Mouse (Mus musculus): Measurements from ENCODE around the gene Kank2. TPM values are rescaled to one million over a fixed set of nuclear protein-coding genes. Genes with fewer than 3 reads are reported as not detected.
A peak's percentile ranks its signal among the peaks of the same experiment; 100 is the strongest.
"Not testable (repeated sequence)": the region's sequence is repeated elsewhere in the genome, so short reads cannot be mapped to it uniquely, and the experiment has no call there.

Kank2 gene
- polyA plus RNA-seq, 1 experiment from 2014 or later = 10.6 TPM

DNA sequence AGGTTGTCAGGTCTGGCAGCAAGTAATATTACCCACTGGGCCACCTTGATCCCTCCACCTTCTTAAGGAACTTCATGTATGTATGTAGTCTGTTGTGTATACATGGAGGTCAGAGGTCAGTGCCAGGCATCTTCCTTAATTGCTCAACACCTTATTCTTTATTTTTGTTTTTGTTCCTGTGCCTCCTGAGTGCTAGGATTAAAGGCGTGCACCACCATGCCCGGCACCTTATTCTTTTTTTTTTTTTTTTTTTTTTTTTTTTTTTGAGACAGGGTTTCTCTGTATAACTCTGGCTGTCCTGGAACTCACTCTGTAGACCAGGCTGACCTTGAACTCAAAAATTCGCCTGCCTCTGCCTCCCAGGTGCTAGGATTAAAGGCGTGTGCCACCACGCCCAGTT lies 25.1 kb downstream of the Kank2 start:
- WGBS = 89% methylated on average over 5 of the region's 5 CpGs
- Histone ChIP-seq H3K4me1 (peaks cover 12% of the 10 kb centered on the region), H3K36me3 (peaks cover 19% of the 10 kb centered on the region)
- H3K27ac ChIP-seq; H3K4me3 ChIP-seq; H3K9ac ChIP-seq; H3K4me2 ChIP-seq (replicated peaks); H3K27me3 ChIP-seq; ATAC-seq (ENCODE audit: low FRiP score); H3K9me3 ChIP-seq (replicated peaks): not testable (repeated sequence)

DNA sequence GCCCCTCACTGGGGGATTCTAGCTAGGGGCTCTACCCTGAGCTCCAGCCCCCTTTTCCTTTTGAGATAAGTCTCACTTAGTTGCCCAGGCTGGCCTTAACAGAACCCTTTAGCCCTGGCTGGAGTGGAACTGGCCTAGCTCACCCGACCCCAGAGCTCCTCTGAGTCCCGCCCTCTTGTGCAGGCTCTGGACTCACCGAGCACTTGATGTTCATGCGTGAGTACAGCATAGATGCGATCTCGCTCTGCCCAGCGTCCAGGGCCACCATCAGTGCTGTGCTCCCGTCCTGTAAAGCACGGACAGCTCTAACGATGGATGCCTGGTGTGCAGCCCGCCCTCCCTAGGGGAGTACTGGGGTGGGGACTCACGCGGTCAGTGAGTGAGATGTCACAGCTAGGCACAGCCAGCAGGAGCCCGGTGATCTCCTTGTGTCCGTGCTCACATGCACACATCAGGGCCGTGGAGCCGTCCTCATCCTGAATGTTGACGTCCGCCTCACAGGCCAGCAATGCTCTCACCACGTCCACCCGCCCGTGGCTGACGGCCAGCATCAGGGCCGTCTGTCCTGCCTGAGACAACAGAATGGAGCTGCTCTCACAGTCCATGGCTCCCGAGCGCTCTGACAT lies 28.9 kb downstream of the Kank2 start:
- H3K36me3 ChIP-seq = no peaks in the 10 kb centered on the region
- H3K4me1 ChIP-seq = peaks cover 20% of the 10 kb centered on the region
- no peak overlapping the region for H3K9ac ChIP-seq
- no peaks in the 10 kb centered on the region for H3K27me3 ChIP-seq
- no peak overlapping the region for H3K4me2 ChIP-seq (replicated peaks)
- WGBS = 70% methylated on average over 26 of the region's 26 CpGs
- H3K27ac ChIP-seq = no peak overlapping the region
- no peak overlapping the region for H3K4me3 ChIP-seq
- no peaks in the 10 kb centered on the region for H3K9me3 ChIP-seq (replicated peaks)
- ATAC-seq (ENCODE audit: low FRiP score) = no peak

DNA sequence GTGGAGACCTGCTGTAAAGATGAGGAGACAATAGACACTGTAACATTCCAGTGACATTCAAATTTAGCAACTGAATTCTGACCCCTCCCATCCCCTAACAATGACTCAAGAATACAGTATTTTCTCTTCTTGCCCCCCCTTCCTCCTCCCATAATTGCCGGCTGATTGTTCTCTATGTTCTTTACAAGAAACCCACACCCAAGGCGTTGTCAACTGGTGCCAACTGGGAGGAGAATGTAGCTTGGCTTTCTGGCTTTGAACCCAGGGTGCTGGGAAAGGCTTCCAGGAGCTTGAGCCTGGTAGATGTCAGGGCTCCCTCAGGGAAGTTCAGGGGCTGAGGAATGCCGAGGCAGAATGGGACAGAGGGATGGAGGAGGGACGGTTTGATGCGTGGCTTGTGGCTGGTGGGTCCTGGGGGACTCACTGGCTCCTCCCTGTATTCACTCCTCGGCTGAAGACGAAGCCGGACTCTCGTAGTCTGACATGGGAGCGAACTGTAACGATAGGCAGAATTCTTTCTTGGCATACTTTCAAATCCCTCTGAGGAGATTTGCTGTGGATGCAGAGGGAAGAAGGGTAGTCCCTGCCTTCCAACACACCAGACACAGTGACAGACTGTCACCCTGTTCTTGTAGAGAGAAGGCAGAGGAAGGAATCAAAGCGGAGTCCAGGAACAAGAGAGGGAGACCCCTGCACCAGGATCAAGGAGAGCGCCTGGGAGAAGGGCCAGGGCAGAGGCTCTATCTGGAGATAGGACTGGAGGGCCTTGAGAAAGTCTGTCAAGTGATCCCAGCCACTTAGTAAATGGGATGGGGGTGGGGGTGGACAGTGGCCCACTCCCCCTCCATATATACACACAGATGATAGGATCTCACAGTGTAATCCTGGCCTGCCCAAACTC lies 29.8 kb downstream of the Kank2 start:
- Histone ChIP-seq H3K4me3 (no peak overlapping the region), H3K27ac (peak overlapping the region; percentile 66; the same call in 1 of the 2 replicates), H3K27me3 (no peaks in the 10 kb centered on the region), H3K36me3 (no peaks in the 10 kb centered on the region), H3K9ac (no peak overlapping the region), H3K9me3 (replicated peaks) (no peaks in the 10 kb centered on the region), H3K4me2 (replicated peaks) (0 out of 2 replicates have a peak overlapping the region, but pooled peaks have one; percentile 8), H3K4me1 (peaks cover 20% of the 10 kb centered on the region)
- ATAC-seq (ENCODE audit: low FRiP score) = no peak
- WGBS = 32% methylated on average over 13 of the region's 13 CpGs

DNA sequence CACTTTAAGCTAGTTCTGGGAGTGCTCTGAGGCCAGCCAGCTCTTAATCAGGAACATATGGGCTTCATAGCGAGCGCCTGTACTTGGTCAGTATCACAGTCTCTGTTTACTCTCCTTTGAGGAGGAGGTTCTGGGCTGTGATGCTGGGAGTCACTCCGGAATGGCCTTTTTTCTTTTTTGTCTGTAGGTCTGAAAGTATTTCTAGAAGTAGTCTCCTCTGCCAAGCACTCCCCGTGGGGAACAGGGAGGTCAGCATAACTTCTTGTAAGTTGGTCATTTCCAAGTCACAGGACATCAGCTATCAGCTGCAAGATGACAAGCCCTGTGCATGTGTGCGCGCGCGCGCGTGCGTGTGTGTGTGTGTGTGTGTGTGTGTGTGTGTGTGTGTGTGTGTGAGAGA lies 30.6 kb downstream of the Kank2 start:
- no peak for ATAC-seq (ENCODE audit: low FRiP score)
- Histone ChIP-seq H3K9me3 (replicated peaks) (no peaks in the 10 kb centered on the region), H3K4me2 (replicated peaks) (0 out of 2 replicates have a peak overlapping the region, but pooled peaks have one; percentile 8)

DNA sequence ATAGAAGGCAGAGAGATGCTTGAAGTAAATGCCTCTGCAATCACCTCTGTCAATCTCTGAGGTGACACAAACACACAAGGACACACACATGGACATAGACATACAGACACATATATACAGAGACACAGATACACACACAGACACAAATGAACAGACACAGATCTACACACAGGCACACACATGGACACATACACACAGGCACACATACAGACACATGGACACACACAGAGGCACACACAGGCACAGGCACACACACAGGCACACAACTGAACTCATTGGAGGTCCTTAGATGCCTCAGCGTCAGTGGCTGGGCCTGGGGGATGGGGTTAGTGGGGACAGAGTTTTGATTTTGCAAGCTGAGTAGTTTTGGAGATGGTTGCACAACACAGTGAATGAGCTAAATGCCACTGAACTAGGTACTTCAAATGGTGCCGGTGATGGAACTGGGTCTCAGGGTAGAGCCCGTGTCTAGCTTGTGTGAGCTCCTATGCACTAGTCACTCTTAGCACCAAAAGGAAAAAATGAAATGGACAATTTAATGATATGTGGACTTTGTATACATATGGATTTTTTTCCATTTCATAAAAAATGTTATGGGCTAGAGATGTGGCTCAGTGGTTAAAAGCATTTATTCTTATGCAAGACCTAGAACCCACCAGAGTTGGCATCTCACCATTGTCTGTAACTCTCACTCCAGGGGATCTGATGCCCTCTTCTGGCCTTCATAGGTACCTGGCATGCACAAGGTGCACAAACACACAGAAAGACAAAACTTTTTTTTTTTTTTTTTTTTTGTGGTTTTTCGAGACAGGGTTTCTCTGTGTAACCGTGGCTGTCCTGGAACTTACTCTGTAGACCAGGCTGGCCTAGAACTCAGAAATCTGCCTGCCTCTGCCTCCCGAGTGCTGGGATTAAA lies 34.2 kb downstream of the Kank2 start:
- Histone ChIP-seq H3K4me2 (replicated peaks) (no peak overlapping the region), H3K9ac (no peak overlapping the region), H3K27ac (no peak overlapping the region), H3K27me3 (no peaks in the 10 kb centered on the region), H3K4me3 (no peak overlapping the region), H3K36me3 (no peaks in the 10 kb centered on the region), H3K9me3 (replicated peaks) (no peaks in the 10 kb centered on the region), H3K4me1 (peaks cover 23% of the 10 kb centered on the region)
- ATAC-seq (ENCODE audit: low FRiP score) = no peak
- WGBS = 95% methylated on average over 6 of the region's 6 CpGs

More for the DNA sequence above, 30.6 kb downstream of the Kank2 start:
- no peak overlapping the region for H3K4me3 ChIP-seq
- no peak overlapping the region for H3K9ac ChIP-seq
- peak overlapping the region; percentile 66; the same call in 1 of the 2 replicates for H3K27ac ChIP-seq
- 65% methylated on average over 11 of the region's 11 CpGs for WGBS
- H3K36me3 ChIP-seq = no peaks in the 10 kb centered on the region
- peaks cover 20% of the 10 kb centered on the region for H3K4me1 ChIP-seq
- H3K27me3 ChIP-seq = no peaks in the 10 kb centered on the region

DNA sequence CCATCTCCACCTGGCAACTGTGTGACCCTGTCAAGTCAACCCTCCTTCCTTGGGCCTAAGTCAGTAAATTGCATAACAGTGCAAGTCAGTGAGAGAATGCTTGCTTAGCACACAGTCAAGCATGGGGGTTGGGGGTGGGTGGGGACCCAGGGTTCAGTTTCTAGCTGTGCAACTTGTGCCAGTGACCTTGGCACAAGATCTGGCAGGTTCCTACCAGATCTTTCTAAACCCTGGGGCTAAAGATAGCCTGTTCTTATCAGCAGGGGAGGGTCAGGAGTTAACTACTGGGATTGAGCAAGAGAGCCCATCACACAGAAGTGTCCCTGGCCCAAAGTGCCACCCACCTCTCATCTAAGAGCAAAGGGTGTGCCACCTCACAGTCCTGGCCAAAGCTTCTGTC lies 36.4 kb downstream of the Kank2 start:
- H3K9me3 ChIP-seq (replicated peaks) = no peaks in the 10 kb centered on the region
- no peak overlapping the region for H3K27ac ChIP-seq
- H3K9ac ChIP-seq = no peak overlapping the region
- no peak overlapping the region for H3K4me2 ChIP-seq (replicated peaks)
- H3K4me3 ChIP-seq = no peak overlapping the region
- ATAC-seq (ENCODE audit: low FRiP score) = no peak
- peaks cover 13% of the 10 kb centered on the region for H3K4me1 ChIP-seq
- H3K36me3 ChIP-seq = 0 out of 2 replicates have a peak, but pooled peaks cover 5% of the 10 kb centered on the region
- no peaks in the 10 kb centered on the region for H3K27me3 ChIP-seq

DNA sequence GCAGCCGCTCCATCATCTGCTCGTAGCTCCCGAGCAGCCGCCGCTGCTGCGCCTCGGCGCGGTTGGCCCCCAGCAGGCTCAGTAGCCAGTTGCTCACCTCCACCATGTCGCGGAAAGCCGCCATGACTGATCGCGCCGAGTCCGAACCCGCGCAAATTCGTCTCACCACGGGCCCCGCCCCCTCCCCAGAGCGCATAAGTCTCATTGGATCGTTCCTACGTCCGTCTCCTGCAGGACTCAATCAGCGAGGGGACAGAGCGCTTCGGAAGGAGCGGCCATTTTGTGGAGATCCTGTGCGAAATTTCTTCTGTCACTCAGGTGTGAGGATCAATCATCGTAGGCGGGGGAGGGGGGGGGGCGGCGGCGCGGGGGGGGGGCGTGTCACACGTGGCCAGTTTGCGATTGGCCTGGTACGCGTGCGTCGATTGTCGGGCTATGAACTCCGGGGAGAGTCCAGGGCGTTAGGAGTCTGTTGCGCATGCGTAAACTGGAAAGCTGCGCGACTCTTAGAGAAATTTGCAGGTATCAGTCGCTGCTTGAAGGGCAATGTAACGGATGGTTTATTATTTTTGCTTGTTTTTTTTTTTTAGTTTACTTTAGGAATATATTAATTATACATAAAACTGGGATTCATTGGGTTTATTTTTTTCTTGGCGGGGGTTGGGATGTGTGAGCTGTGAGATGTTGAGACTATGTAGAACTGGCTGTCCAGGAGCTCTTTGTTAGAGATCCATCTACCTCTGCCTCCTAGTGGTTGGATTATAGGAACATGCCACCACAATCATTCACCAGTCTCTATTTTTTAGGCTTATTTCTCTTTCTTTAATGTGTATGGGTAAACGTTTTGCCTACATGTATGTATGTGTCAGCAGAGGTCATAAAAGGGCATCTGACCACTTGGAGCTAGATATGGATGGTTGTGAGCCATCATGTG lies 38.1 kb downstream of the Kank2 start, which contains the start of gene Spc24:
TSS of gene Spc24 (minus strand) at position 149 of the 934 bp plus-strand sequence.
- H3K4me3 ChIP-seq = peak within 1 kb of the TSS; percentile 75
- H3K9me3 ChIP-seq (replicated peaks) = no peaks in the 10 kb centered on the region
- ATAC-seq (ENCODE audit: low FRiP score) = peak; percentile 97
- peak within 1 kb of the TSS; percentile 74 for H3K9ac ChIP-seq
- peak within 1 kb of the TSS; percentile 79 for H3K4me2 ChIP-seq (replicated peaks)
- peaks cover 13% of the 10 kb centered on the region for H3K4me1 ChIP-seq
- H3K27me3 ChIP-seq = no peaks in the 10 kb centered on the region
- under 1% methylated on average over 54 of the region's 54 CpGs for WGBS
- H3K36me3 ChIP-seq = peaks cover 14% of the 10 kb centered on the region; the same call in 1 of the 2 replicates
- H3K27ac ChIP-seq = peak within 1 kb of the TSS; percentile 79

DNA sequence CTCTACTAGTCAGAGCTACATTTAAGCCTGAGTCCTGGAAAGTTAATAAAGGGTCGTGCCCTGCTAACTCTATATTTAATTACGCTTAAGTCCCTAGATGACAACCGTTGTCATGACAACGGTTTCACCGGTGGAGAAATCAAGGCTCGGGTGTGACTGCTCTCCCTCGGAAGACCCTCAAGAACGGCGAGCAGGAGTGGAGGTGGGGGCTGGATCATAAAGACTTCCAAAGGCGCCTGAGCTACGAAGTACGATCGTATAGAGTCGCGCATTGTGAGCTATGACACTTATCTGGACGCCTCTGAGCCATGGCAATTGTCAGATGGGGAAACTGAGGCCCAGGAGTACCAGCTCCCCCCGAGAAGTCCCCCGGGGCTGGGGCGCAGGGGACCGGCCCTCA lies 38.8 kb downstream of the Kank2 start:
- Histone ChIP-seq H3K9me3 (replicated peaks) (no peaks in the 10 kb centered on the region), H3K4me3 (peak overlapping the region; percentile 75), H3K27me3 (no peaks in the 10 kb centered on the region), H3K4me2 (replicated peaks) (peak overlapping the region; percentile 79), H3K9ac (peak overlapping the region; percentile 74), H3K4me1 (peaks cover 13% of the 10 kb centered on the region), H3K27ac (peak overlapping the region; percentile 26; the same call in 1 of the 2 replicates), H3K36me3 (peaks cover 14% of the 10 kb centered on the region; the same call in 1 of the 2 replicates)
- WGBS = under 1% methylated on average over 20 of the region's 20 CpGs
- no peak; the same call in 1 of the 2 replicates for ATAC-seq (ENCODE audit: low FRiP score)

DNA sequence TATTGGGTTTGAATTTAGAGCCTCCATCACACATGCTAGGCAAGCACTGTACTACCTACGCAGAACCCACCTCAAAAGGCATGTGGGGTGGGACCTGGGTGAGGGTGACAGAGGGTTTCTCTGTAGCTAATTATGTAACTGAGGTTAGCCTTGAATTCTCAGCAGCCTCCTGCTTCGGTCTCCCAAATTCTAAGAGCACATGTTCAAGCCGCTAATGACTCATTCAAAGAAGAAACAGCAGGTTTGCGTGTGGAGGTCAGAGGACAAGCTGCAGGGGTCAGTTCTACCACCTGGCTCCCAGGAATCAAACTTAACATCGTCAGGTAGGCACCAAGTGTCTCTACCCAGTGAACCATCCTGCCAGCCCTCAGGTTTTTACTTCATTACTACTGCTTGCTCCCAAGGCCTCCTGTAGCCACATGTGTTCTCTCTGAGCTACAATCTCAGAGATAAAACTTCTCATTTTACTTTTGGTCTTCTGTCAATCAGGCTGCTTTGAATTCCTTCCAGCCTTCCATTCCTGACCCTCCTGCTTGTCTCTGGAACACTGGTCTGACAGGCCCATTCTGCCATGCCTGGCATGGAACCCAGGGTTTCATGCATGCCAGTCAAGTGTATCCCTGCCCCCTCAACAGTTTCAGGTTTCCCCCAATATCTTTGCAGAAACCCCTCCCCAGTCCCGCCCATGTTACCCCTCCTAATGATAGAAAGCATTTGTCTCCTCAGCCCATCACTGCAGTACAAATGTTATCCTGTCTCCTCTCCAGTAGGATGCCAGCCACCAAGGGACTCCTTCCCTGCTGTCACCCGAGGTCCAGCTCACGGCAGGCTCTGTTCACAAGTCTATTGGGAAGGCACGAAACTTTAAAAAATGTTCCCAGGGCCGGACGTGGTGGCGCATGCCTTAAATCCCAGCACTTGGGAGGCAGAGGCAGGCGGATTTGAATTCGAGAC lies 39.7 kb downstream of the Kank2 start:
- peak overlapping the region; percentile 75 for H3K4me3 ChIP-seq
- peaks cover 22% of the 10 kb centered on the region for H3K36me3 ChIP-seq

More for the DNA sequence above, 39.7 kb downstream of the Kank2 start:
- H3K9ac ChIP-seq = peak overlapping the region; percentile 74; the same call in 1 of the 2 replicates
- no peak overlapping the region for H3K27ac ChIP-seq
- H3K4me1 ChIP-seq = peaks cover 13% of the 10 kb centered on the region
- H3K27me3 ChIP-seq = no peaks in the 10 kb centered on the region
- H3K9me3 ChIP-seq (replicated peaks) = no peaks in the 10 kb centered on the region
- 57% methylated on average over 14 of the region's 14 CpGs for WGBS
- peak overlapping the region; percentile 79 for H3K4me2 ChIP-seq (replicated peaks)
- no peak for ATAC-seq (ENCODE audit: low FRiP score)

All from hindbrain, embryonic 12.5 days (tissue).